11 mouse cellular contexts compared by ENCODE assay signal in genomic region chr1:43143284-43143683, GRCm38 (mm10). TPM values are rescaled to one million over a fixed set of nuclear protein-coding genes. Genes with fewer than 3 reads are reported as not detected.
DNase-seq lines count a peak whose midpoint lies in the region; ATAC-seq and TF ChIP-seq lines count a peak whose summit lies in the region.
"Had no signal": no experiment of that assay in that cellular context is flagged by ENCODE, and none has a peak within 500 bp of the region (broad histone marks: within the 10 kb centered on the region; RNA-seq: fewer than 3 reads in every experiment).

No protein-coding gene starts in this region.

- H3K9ac ChIP-seq in liver, embryonic 14.5 days (replicated peaks): no peak overlapping the region
- no peak overlapping the region for H3K9ac ChIP-seq in ES-Bruce4 (ENCODE audit: low read depth, poor library complexity, severe bottlenecking)
- H3K9ac ChIP-seq: stomach, embryonic 15.5 days had no signal

- H3K9me3 ChIP-seq in liver, embryonic 14.5 days (ENCODE audit: control insufficient read depth, low read length): no peaks in the 10 kb centered on the region
- no peaks in the 10 kb centered on the region; the same call in 1 of the 2 replicates for H3K9me3 ChIP-seq in ES-Bruce4 (replicated peaks; ENCODE audit: control insufficient read depth, insufficient read depth, low read length, poor library complexity, severe bottlenecking)
- H3K9me3 ChIP-seq: stomach, embryonic 15.5 days had no signal

- no peak overlapping the region for H3K27ac ChIP-seq in liver, embryonic 14.5 days
- H3K27ac ChIP-seq in ES-Bruce4 (ENCODE audit: insufficient read depth, low read length): no peak overlapping the region
- H3K27ac ChIP-seq: macrophage; stomach, embryonic 15.5 days had no signal

- H3K36me3 ChIP-seq in liver, embryonic 14.5 days (replicated peaks; ENCODE audit: control insufficient read depth, insufficient read depth, low read depth): no peaks in the 10 kb centered on the region
- H3K36me3 ChIP-seq in ES-Bruce4 (ENCODE audit: control insufficient read depth, insufficient read depth, low read length, poor library complexity, severe bottlenecking): no peaks in the 10 kb centered on the region

- no peak overlapping the region for H3K4me3 ChIP-seq in liver, embryonic 14.5 days (ENCODE audit: insufficient read depth in 1 of 2, low read depth in 2 of 2, low read length in 2 of 2)
- no peak overlapping the region for H3K4me3 ChIP-seq in ES-Bruce4 (ENCODE audit: low read depth, low read length)
- H3K4me3 ChIP-seq: stomach, embryonic 15.5 days had no signal

- peak; percentile 50 for ATAC-seq in frontal cortex, adult (ENCODE audit: low TSS enrichment)
- ATAC-seq in liver, embryonic 14.5 days (ENCODE audit: insufficient read depth): no peak

- TF ChIP-seq CTCF in liver, embryonic 14.5 days (IDR thresholded peaks at IDR 0.05; ENCODE audit: low read depth): peak; percentile 21; the same call in 1 of the 2 replicates
- peak; percentile 7 for TF ChIP-seq CTCF in ES-Bruce4 (IDR thresholded peaks at IDR 0.05; ENCODE audit: low read depth, low read length)

- TF ChIP-seq POLR2A in ES-Bruce4 (IDR thresholded peaks at IDR 0.05; ENCODE audit: insufficient read depth, low read length): no peak

- no peaks in the 10 kb centered on the region for H3K4me1 ChIP-seq in liver, embryonic 14.5 days (replicated peaks; ENCODE audit: control insufficient read depth in 2 of 2, insufficient read depth in 2 of 2, low read length in 1 of 2)
- H3K4me1 ChIP-seq in ES-Bruce4 (ENCODE audit: control insufficient read depth, insufficient read depth, low read length): no peaks in the 10 kb centered on the region

- no peak overlapping the region for H3K4me2 ChIP-seq in liver, embryonic 14.5 days (ENCODE audit: low read depth)
- H3K4me2 ChIP-seq: stomach, embryonic 15.5 days had no signal

- no peak for DNase-seq in frontal cortex, postnatal 25 days (ENCODE audit: low spot score in 2 of 2)
- no peak for DNase-seq in liver, embryonic 14.5 days (ENCODE audit: low read depth in 3 of 3, low spot score in 3 of 3)
- no peak for DNase-seq in liver
- DNase-seq in kidney, postnatal 14 days: peak; percentile 54
- no peak for DNase-seq in cerebellum, postnatal 4 days (ENCODE audit: low spot score in 2 of 2)
- DNase-seq in cerebellum, postnatal 36 days: no peak
- DNase-seq: heart, postnatal 14 days had no signal

- TF ChIP-seq EP300 in liver, embryonic 14.5 days (IDR thresholded peaks at IDR 0.05; ENCODE audit: low read depth): no peak
- no peak for TF ChIP-seq EP300 in ES-Bruce4 (IDR thresholded peaks at IDR 0.05; ENCODE audit: insufficient read depth, low read depth, low read length)

- WGBS in liver, embryonic 14.5 days (ENCODE audit: insufficient replicate concordance): 67% methylated on average over 4 of the region's 4 CpGs

- no peaks in the 10 kb centered on the region for H3K27me3 ChIP-seq in liver, embryonic 14.5 days (ENCODE audit: control insufficient read depth, insufficient read depth, low read length)
- H3K27me3 ChIP-seq in ES-Bruce4 (ENCODE audit: control insufficient read depth, insufficient read depth, low read length, poor library complexity, severe bottlenecking): no peaks in the 10 kb centered on the region
- H3K27me3 ChIP-seq: stomach, embryonic 15.5 days had no signal

RNA-seq across cellular contexts. Expression of gene AI597479, which starts 44.8 kb away (rescaled TPM):
- polyA plus RNA-seq in liver, embryonic 14.5 days (2012; rRNA removed): 3.5 and 4.7 TPM in 2 replicates
- polyA plus RNA-seq in liver, embryonic 14.5 days (2014; fragmentation: Nextera tagmentation; extraction: Ambion mirVana): 6.0 and 8.0 TPM in 2 replicates
- polyA plus RNA-seq in ES-Bruce4 (2011; ENCODE audit: insufficient read depth, insufficient read length, low read depth, missing spikeins): 27.7 and 29.6 TPM in 2 replicates

RNA-seq across cellular contexts. Expression of gene Tgfbrap1, which starts 44.8 kb away (rescaled TPM):
- 4.2 and 4.7 TPM in 2 replicates for polyA plus RNA-seq in liver, embryonic 14.5 days (2012; rRNA removed)
- 2.7 and 3.6 TPM in 2 replicates for polyA plus RNA-seq in liver, embryonic 14.5 days (2014; fragmentation: Nextera tagmentation; extraction: Ambion mirVana)
- 9.6 and 9.8 TPM in 2 replicates for polyA plus RNA-seq in ES-Bruce4 (2011; ENCODE audit: insufficient read depth, insufficient read length, low read depth, missing spikeins)

RNA-seq across cellular contexts. Expression of gene Fhl2, which starts 53.5 kb away (rescaled TPM):
- polyA plus RNA-seq in liver, embryonic 14.5 days (2012; rRNA removed): 2.0 and 2.3 TPM in 2 replicates
- polyA plus RNA-seq in liver, embryonic 14.5 days (2014; fragmentation: Nextera tagmentation; extraction: Ambion mirVana): 1.8 and 2.9 TPM in 2 replicates
- polyA plus RNA-seq in ES-Bruce4 (2011; ENCODE audit: insufficient read depth, insufficient read length, low read depth, missing spikeins): 11.6 and 13.3 TPM in 2 replicates
- polyA plus RNA-seq: macrophage had no signal
